Mouse (Mus musculus) embryo, embryonic 10 days (tissue): ENCODE measurements around the gene Notum.
A peak's percentile ranks its signal among the peaks of the same experiment; 100 is the strongest.

Experiments used
- DNase-seq: peaks from one replicate; pipeline ENCODE4 v3.0.0-alpha.2; 2015; ENCODE audit warnings: low spot score

The Notum gene

GRCm38 (mm10) chr11:120633520-120634343 lies 27.2 kb downstream of the Notum start, which contains the start of gene Mafg:
Mafg (minus strand) TSS chr11:120633600.
- DNase-seq, result peak; percentile 99

GRCm38 (mm10) chr11:120632559-120633519 lies 28.1 kb downstream of the Notum start:
- DNase-seq, result peak; percentile 74

GRCm38 (mm10) chr11:120631726-120632448 lies 29.1 kb downstream of the Notum start:
- no peak for DNase-seq

- no peak for DNase-seq
These were observed 29.9 kb downstream of the Notum start for GRCm38 (mm10) chr11:120630881-120631725.

GRCm38 (mm10) chr11:120630401-120630871 lies 30.5 kb downstream of the Notum start:
- DNase-seq, result no peak

- DNase-seq, result peak; percentile 39
These were observed 31.1 kb downstream of the Notum start for GRCm38 (mm10) chr11:120629911-120630310.

- DNase-seq, result no peak
These were observed 31.6 kb downstream of the Notum start for GRCm38 (mm10) chr11:120629341-120629730.

- no peak for DNase-seq
These were observed 32.2 kb downstream of the Notum start for GRCm38 (mm10) chr11:120628601-120629340.

- no peak for DNase-seq
These were observed 33.3 kb downstream of the Notum start for GRCm38 (mm10) chr11:120627468-120628300.

GRCm38 (mm10) chr11:120626785-120627467 lies 34.0 kb downstream of the Notum start:
- DNase-seq, result no peak

GRCm38 (mm10) chr11:120625152-120625775 lies 35.7 kb downstream of the Notum start, which contains the start of gene Sirt7:
Sirt7 (minus strand) TSS chr11:120625240.
- no peak for DNase-seq

- peak; percentile 93 for DNase-seq
These were observed 36.3 kb downstream of the Notum start for GRCm38 (mm10) chr11:120624680-120625111.

- DNase-seq, result peak; percentile 77
These were observed 36.9 kb downstream of the Notum start for GRCm38 (mm10) chr11:120623961-120624679.

GRCm38 (mm10) chr11:120622805-120623204 lies 38.2 kb downstream of the Notum start:
- DNase-seq, result no peak

- no peak for DNase-seq
These were observed 40.8 kb downstream of the Notum start for GRCm38 (mm10) chr11:120620195-120620594.

GRCm38 (mm10) chr11:120618619-120619535 lies 42.1 kb downstream of the Notum start:
- DNase-seq, result no peak
